Mouse (Mus musculus): ENCODE data around the gene Pigu. TPM values are rescaled to one million over a fixed set of nuclear protein-coding genes. Genes with fewer than 3 reads are reported as not detected.
A peak's percentile ranks its signal among the peaks of the same experiment; 100 is the strongest.

Pigu gene
- total and polyA plus RNA-seq, 2 experiments: 9.3 to 24.0 TPM

DNA sequence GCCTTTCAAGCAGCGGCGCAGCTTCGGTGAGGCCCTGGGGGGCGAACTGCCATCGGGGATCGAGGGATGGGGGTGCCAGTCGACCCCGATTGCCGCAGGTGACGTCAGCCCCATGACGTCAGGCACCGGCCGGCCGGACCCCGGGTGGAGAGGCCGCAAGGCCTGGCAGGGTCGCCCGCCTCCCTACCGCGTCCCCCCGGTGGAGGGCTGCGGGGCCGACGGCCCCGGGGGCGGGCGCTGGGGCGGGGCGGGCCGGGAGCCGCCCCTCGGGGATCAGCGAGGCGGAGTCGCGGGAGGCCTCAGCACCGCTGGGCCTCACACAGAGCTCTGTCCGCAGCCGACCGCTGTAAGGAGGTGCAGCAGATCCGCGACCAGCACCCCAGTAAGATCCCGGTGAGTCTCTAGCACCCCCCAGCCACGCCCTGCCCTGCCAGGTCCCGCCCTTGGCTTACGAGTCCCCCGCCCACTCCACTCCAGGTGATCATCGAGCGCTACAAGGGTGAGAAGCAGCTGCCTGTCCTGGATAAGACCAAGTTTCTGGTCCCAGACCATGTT lies 80.5 kb downstream of the Pigu start:
- Histone ChIP-seq H3K4me1 (ENCODE audit: control insufficient read depth, insufficient read depth, low read length) (peaks cover 13% of the 10 kb centered on the region), H3K36me3 (ENCODE audit: control insufficient read depth, insufficient read depth, low read length) (no peaks in the 10 kb centered on the region), H3K9ac (ENCODE audit: low read depth, low read length) (peak overlapping the region; percentile 96), H3K79me2 (ENCODE audit: control insufficient read depth, insufficient read depth, low read length) (no peaks in the 10 kb centered on the region), H3K4me3 (ENCODE audit: insufficient read depth, low read depth, low read length) (peak overlapping the region; percentile 96), H3K27ac (replicated peaks; ENCODE audit: insufficient read depth, low read depth, low read length) (peak overlapping the region; percentile 85), H3K27me3 (ENCODE audit: control insufficient read depth, insufficient read depth, low read length) (no peaks in the 10 kb centered on the region)
- DNase-seq (ENCODE audit: extremely low read depth, low read depth, low spot score): peak; percentile 42
- under 1% methylated on average over 49 of the region's 49 CpGs for WGBS
- TF ChIP-seq CTCF (IDR thresholded peaks at IDR 0.05; ENCODE audit: low read depth, low read length) (no peak), POLR2A (IDR thresholded peaks at IDR 0.05; ENCODE audit: extremely low read depth, insufficient read depth, low read length) (peak; percentile 62)

DNA sequence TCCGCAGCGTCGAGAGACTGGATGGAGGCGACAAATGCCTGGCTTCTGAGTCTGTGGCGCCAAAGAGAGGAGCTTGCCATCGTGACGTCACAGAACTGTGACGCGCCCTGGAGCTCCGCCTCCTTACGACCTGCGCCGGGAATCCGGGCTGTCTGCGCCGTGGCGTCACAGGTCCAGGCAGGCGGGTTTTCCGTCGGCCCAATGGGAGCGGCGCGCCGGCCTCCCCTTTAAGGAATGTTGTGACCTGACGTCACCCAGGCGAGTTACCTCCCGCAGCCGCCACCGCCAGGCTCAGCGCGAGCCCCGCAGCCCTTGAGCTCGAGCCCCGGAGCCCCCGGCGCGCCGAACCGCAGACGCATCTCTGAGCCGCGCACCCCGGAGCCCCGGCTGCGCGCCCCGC lies 81.0 kb downstream of the Pigu start, which contains the start of gene Map1lc3a:
Gene Map1lc3a (plus strand): TSS at position 103 of the 400 bp plus-strand sequence.
- H3K4me3 ChIP-seq (ENCODE audit: insufficient read depth, low read depth, low read length): peak within 1 kb of the TSS; percentile 96
- H3K36me3 ChIP-seq (ENCODE audit: control insufficient read depth, insufficient read depth, low read length): no peaks in the 10 kb centered on the region
- H3K27ac ChIP-seq (replicated peaks; ENCODE audit: insufficient read depth, low read depth, low read length): peak within 1 kb of the TSS; percentile 85
- H3K79me2 ChIP-seq (ENCODE audit: control insufficient read depth, insufficient read depth, low read length): no peaks in the 10 kb centered on the region
- TF ChIP-seq POLR2A (IDR thresholded peaks at IDR 0.05; ENCODE audit: extremely low read depth, insufficient read depth, low read length): no peak; the same call in 1 of the 2 replicates
- TF ChIP-seq CTCF (IDR thresholded peaks at IDR 0.05; ENCODE audit: low read depth, low read length): no peak
- H3K9ac ChIP-seq (ENCODE audit: low read depth, low read length): peak within 1 kb of the TSS; percentile 96
- H3K4me1 ChIP-seq (ENCODE audit: control insufficient read depth, insufficient read depth, low read length): peaks cover 13% of the 10 kb centered on the region
- no peaks in the 10 kb centered on the region for H3K27me3 ChIP-seq (ENCODE audit: control insufficient read depth, insufficient read depth, low read length)
- DNase-seq (ENCODE audit: extremely low read depth, low read depth, low spot score): peak; percentile 76
- WGBS: 2% methylated on average over 47 of the region's 47 CpGs

DNA sequence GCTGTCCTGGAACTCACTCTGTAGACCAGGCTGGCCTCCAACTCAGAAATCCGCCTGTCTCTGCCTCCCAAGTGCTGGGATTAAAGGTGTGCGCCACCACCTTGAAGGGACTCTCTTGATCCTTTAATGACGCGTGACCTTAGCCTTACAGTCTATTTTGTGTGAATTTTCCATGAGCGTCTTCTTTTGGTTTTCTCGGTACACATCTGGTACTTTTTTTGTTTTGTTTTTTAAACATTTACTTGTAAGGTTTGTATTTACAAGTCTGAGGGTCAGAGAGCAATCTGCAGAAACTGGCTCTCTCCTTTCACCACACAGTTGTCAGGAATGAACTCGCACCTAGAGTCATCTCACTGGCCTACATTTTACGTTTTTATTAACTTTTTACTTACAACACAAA lies 83.6 kb downstream of the Pigu start:
- WGBS: 85% methylated on average over 8 of the region's 8 CpGs
- Histone ChIP-seq H3K4me1 (ENCODE audit: control insufficient read depth, insufficient read depth, low read length) (peaks cover 11% of the 10 kb centered on the region), H3K27me3 (ENCODE audit: control insufficient read depth, insufficient read depth, low read length) (no peaks in the 10 kb centered on the region), H3K27ac (replicated peaks; ENCODE audit: insufficient read depth, low read depth, low read length) (no peak overlapping the region), H3K4me3 (ENCODE audit: insufficient read depth, low read depth, low read length) (no peak overlapping the region), H3K9ac (ENCODE audit: low read depth, low read length) (no peak overlapping the region), H3K36me3 (ENCODE audit: control insufficient read depth, insufficient read depth, low read length) (no peaks in the 10 kb centered on the region), H3K79me2 (ENCODE audit: control insufficient read depth, insufficient read depth, low read length) (no peaks in the 10 kb centered on the region)
- TF ChIP-seq CTCF (IDR thresholded peaks at IDR 0.05; ENCODE audit: low read depth, low read length) (no peak), POLR2A (IDR thresholded peaks at IDR 0.05; ENCODE audit: extremely low read depth, insufficient read depth, low read length) (no peak)
- DNase-seq (ENCODE audit: extremely low read depth, low read depth, low spot score): peak; percentile 43

DNA sequence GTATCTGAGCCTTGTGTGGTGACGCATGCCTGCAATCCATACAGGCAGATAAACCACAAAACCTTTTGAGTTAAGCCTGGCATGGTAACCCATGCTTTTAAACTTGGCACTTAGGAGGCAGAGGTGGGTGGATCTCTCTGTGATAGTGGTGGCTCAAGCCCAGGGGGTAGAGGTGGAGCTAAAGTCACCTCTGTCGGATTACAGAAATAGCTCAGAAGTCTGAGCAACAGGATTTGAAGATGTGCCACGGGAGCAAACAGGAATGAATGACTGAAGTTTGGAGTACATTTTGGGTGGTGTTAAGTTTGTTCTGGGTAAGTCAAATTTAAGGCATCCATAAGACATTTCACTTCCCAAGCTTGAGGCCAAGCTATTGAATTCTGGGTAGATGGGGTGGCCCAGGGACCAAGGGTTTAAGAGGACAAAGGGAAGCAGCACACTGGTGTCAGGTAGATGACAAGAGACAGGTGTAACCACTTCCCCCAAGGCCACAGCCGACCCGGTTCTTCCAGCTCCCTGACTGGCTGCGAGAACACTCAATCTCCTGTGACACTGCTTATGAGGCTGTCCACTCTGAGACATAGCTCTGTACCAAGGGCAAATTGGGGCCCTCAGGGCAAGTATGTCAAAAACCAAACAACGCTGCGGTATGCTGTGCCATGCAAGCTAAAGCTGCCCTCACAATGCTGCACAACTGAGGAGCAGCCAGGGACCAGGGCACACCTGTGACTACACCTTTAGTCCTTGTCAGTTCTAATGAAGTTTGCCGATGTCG lies 84.6 kb downstream of the Pigu start:
- Histone ChIP-seq H3K27ac (replicated peaks; ENCODE audit: insufficient read depth, low read depth, low read length) (no peak overlapping the region), H3K27me3 (ENCODE audit: control insufficient read depth, insufficient read depth, low read length) (no peaks in the 10 kb centered on the region), H3K36me3 (ENCODE audit: control insufficient read depth, insufficient read depth, low read length) (no peaks in the 10 kb centered on the region), H3K4me3 (ENCODE audit: insufficient read depth, low read depth, low read length) (no peak overlapping the region), H3K79me2 (ENCODE audit: control insufficient read depth, insufficient read depth, low read length) (no peaks in the 10 kb centered on the region), H3K9ac (ENCODE audit: low read depth, low read length) (no peak overlapping the region), H3K4me1 (ENCODE audit: control insufficient read depth, insufficient read depth, low read length) (peaks cover 7% of the 10 kb centered on the region)
- TF ChIP-seq POLR2A (IDR thresholded peaks at IDR 0.05; ENCODE audit: extremely low read depth, insufficient read depth, low read length) (no peak), CTCF (IDR thresholded peaks at IDR 0.05; ENCODE audit: low read depth, low read length) (no peak)
- WGBS: 64% methylated on average over 10 of the region's 10 CpGs
- peak; percentile 72 for DNase-seq (ENCODE audit: extremely low read depth, low read depth, low spot score)

DNA sequence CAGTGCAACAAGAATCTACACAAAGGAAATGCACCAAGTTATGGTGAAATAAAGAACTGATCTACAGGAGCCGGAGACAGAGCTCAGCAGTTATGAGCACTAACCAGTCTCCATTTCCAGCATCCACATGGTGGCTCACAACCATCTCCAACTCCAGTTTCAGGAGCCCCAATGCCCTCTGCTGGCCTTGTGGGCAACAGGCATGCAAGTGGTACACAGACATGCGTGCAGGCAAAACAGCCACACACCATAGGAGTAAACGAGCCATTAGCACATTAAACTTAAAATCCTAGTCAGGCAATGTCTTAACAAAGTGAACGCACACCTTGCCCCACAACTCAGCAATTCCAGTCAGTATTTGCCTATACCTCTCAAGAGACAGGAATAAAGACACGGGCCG lies 85.3 kb downstream of the Pigu start:
- TF ChIP-seq CTCF (IDR thresholded peaks at IDR 0.05; ENCODE audit: low read depth, low read length) (peak; percentile 72), POLR2A (IDR thresholded peaks at IDR 0.05; ENCODE audit: extremely low read depth, insufficient read depth, low read length) (no peak)
- WGBS: 93% methylated on average over 6 of the region's 6 CpGs

DNA sequence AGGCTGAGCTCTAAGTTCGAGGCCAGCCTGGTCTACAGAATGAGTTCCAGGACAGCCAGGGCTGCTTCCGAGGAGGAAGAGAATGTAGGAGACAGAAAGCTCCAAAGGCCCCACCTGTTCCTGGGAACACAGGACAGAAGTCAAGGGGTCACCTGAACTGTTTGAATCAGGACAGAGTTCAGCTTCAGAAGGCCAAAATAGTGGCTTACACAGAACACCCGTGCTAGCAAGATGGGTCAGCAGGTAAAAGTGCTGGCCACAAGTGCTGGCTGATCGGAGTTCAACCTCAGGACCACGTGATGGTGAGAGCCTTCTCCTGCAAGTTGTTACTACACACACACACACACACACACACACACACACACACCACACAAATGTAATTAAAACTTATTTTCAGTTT lies 90.3 kb downstream of the Pigu start:
- H3K9ac ChIP-seq (ENCODE audit: low read depth, low read length): no peak overlapping the region
- TF ChIP-seq CTCF (IDR thresholded peaks at IDR 0.05; ENCODE audit: low read depth, low read length): no peak
- no peak for TF ChIP-seq POLR2A (IDR thresholded peaks at IDR 0.05; ENCODE audit: extremely low read depth, insufficient read depth, low read length)
- 25% methylated on average over 5 of the region's 5 CpGs for WGBS

More for the DNA sequence above, 85.3 kb downstream of the Pigu start:
- no peaks in the 10 kb centered on the region for H3K36me3 ChIP-seq (ENCODE audit: control insufficient read depth, insufficient read depth, low read length)
- H3K79me2 ChIP-seq (ENCODE audit: control insufficient read depth, insufficient read depth, low read length): no peaks in the 10 kb centered on the region
- no peak overlapping the region for H3K27ac ChIP-seq (replicated peaks; ENCODE audit: insufficient read depth, low read depth, low read length)
- no peak overlapping the region for H3K9ac ChIP-seq (ENCODE audit: low read depth, low read length)
- peak; percentile 44 for DNase-seq (ENCODE audit: extremely low read depth, low read depth, low spot score)
- no peak overlapping the region for H3K4me3 ChIP-seq (ENCODE audit: insufficient read depth, low read depth, low read length)
- peaks cover 2% of the 10 kb centered on the region for H3K4me1 ChIP-seq (ENCODE audit: control insufficient read depth, insufficient read depth, low read length)
- no peaks in the 10 kb centered on the region for H3K27me3 ChIP-seq (ENCODE audit: control insufficient read depth, insufficient read depth, low read length)

More for the DNA sequence above, 90.3 kb downstream of the Pigu start:
- peak; percentile 95 for DNase-seq (ENCODE audit: extremely low read depth, low read depth, low spot score)
- no peak overlapping the region for H3K4me3 ChIP-seq (ENCODE audit: insufficient read depth, low read depth, low read length)
- H3K27ac ChIP-seq (replicated peaks; ENCODE audit: insufficient read depth, low read depth, low read length): no peak overlapping the region
- no peaks in the 10 kb centered on the region for H3K27me3 ChIP-seq (ENCODE audit: control insufficient read depth, insufficient read depth, low read length)
- H3K79me2 ChIP-seq (ENCODE audit: control insufficient read depth, insufficient read depth, low read length): no peaks in the 10 kb centered on the region
- H3K4me1 ChIP-seq (ENCODE audit: control insufficient read depth, insufficient read depth, low read length): peaks cover 3% of the 10 kb centered on the region; the same call in 1 of the 2 replicates
- H3K36me3 ChIP-seq (ENCODE audit: control insufficient read depth, insufficient read depth, low read length): no peaks in the 10 kb centered on the region
